Mouse (Mus musculus): ENCODE data around the gene Hint3.

Gene Hint3

DNA sequence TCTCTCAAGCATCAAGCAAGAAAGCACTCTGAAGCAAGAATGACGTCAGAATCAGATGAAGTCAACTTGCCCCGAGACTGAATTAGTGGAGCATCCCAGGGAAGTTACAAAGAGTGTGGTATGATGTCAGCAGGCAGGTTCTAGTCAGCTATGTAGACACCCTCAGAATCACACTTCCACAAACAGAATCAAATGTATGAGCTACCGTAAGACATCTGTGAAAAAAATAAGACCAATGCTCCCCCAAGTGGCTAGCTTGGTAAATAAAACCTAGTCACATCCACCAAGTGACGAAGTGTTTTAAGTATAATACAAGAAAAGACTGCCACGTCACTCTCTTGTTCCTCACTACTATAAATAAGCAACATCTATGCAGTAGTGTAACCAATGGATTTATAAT, 42.4 kb downstream of the Hint3 start:
- no peak for DNase-seq (ENCODE audit: low spot score)

DNA sequence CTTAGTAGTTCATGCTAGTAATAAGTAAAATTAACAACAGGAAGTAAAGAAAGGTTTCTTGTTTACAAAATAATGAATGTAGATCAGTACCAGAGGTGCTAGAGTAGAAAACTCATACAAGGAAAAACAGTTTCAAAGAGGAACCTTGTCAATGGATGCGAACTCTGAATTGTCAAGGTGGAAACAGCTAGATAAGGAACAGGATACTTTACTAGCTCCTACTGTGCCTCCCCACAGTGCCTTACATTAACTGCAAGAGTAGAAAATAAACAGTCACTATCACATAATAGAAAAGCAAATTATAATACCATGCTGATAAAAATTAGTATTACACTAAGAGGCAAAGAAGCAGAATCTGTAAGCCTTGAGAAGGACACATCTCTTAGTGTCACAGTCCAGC, 43.7 kb downstream of the Hint3 start:
- DNase-seq (ENCODE audit: low spot score) = no peak

DNA sequence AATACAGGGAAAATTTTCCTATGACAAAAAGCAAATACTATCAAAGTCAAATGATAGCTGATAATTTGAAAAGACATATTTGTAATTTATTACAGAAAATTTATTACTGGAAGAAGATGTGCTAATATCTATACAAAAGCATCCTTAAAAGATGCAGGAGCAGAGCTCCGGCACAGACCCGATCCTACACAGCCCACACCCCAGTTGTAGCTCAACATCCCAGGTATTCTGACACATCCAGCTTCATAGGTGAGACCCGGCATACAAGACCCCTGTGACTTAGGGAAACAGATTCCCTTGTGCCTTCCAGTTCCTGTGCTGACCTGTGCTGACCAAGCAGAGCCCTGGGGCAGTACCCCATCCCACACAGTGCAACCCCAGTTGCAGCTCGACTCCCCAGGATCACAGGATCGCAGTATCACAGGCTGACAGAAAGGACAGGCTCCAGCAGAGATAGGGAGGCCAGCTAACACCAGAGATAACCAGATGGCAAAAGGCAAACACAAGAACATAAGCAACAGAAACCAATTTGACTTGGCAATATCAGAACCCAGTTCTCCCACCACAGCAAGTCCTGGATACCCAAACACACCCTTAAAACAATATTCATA, 51.7 kb downstream of the Hint3 start:
- DNase-seq (ENCODE audit: low spot score) = no peak

DNA sequence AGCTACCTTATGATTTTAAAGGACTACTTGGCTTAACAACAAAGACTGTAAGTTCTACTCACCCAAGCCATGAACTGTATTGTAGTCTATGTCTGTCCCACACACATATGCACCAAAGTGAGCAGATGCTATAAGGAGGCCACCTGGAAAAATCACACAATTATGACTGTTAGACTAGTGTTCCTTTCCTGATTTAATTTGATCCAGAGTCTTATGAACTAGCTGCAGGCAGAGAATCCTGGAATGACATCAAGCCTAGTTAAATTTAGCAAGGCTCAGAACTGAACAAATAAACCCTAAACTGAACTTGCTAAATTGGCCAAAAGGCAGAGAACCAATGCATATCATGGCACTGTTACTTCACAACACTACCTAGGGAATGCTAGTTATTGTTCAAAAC, 63.1 kb downstream of the Hint3 start:
- DNase-seq (ENCODE audit: low spot score) = no peak

DNA sequence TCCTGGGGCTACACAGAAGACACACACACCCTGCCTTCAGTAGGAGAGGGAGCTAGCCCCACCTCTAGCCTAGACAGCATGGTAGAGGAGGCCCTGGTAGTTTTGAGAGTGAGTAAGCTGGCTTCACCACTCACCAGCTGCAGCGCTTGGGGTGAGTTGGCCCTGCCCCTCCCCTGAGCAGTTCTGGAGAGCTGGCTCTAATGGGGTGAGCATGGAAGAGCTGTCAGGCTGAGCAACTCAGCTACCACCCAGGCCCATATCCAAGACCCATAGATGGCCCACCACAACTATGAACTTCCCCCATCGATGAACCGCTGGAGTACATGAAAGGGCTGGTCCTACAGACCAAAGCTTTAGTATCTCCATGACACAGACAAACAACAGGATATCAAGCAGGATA, 64.8 kb downstream of the Hint3 start:
- DNase-seq (ENCODE audit: low spot score) = no peak
